Mouse (Mus musculus) ovary, postnatal 36 days (tissue): ENCODE measurements around the gene Stk16.

Source experiments
- DNase-seq: peaks from one replicate; pipeline ENCODE4 v3.0.0; 2022; ENCODE audit warnings: low spot score, mixed read lengths

Stk16 gene

DNA sequence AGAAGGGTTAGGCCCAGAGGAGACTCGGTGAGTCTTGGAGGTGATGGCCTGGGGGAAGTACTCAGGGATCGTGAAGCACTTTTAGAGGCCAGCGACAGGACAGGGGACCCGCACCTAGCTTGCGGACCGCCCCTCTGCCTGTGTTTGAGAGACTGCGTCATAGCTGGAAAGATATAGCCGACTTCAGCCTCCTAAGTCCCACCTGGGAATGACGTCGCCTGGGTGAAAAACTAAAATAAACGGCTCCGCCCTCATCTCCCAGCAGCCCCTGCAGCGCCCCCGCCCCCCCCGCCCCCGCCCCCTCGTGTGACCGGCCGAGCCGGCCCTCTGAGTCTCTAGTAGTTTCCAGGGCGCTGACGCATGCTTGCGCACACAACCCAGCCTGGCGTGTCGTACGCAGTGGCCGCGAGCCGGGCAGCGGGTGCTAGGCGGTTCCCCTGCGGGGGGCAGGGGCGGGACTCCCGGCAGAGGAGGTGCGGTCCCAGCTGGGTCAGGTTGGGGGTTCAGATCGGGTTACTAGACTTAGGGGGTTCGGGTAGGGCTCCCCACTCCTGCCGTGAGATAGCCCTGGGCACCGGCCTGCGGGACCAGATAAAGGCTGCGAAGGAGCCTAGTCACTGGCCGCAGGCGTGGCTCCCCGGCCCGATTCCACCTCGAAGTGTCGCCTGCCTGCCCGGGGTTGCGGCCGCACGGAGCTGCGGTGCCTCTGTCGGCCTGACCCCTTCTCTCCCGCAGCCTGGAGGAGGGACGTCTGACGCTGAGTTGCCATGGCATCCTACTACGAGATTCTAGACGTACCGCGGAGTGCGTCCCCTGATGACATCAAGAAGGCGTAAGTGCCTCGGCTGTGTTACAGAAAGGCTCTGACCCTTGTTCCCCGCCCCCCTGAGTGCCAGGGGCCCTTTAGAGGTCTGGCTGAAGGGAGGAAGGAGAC, 25.7 kb downstream of the Stk16 start, which contains the start of gene Dnajb2:
TSS of gene Dnajb2 (plus strand) at position 290 of the 934 bp plus-strand sequence.
- DNase-seq, result peak; percentile 85

GRCm38 (mm10) chr1:75239591-75239990, 29.0 kb downstream of the Stk16 start:
- no peak for DNase-seq

DNA sequence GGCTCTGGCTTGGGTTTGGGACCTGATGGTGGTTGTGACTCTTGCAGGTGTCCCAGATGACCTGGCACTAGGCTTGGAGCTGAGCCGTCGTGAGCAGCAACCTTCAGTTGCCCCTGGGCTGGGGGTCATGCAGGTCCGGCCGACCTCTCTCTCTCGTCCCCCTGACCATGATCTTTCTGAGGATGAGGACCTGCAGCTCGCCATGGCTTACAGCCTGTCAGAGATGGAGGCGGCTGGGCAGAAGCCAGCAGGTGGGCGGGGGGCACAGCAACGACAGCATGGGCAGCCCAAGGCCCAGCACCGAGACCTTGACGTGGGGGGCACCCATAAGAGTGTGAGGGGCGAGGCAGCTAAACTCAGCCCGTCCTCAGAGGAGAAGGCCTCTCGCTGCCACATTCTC, 32.8 kb downstream of the Stk16 start:
- no peak for DNase-seq

GRCm38 (mm10) chr1:75244175-75244826, 33.7 kb downstream of the Stk16 start:
- DNase-seq, result no peak

DNA sequence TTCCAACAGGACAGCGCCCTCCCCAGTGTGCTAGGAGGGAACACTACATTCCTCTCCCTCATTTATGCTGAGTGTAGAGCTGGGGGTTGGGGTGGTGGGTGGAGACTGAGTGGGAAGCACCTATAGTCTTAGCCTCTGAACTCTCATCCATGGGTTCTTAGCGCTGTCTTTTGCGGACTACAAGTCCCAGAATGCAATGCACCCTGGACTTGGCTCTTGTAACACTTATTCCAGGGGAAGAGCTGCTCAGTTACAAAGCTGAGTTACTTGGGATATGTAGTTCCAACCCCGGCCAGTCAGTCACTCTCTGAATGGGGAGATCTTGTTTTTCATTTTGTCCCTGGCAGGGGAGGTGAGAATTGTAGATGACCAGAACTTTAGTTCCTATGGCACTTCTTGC, 34.2 kb downstream of the Stk16 start:
- DNase-seq, result no peak

DNA sequence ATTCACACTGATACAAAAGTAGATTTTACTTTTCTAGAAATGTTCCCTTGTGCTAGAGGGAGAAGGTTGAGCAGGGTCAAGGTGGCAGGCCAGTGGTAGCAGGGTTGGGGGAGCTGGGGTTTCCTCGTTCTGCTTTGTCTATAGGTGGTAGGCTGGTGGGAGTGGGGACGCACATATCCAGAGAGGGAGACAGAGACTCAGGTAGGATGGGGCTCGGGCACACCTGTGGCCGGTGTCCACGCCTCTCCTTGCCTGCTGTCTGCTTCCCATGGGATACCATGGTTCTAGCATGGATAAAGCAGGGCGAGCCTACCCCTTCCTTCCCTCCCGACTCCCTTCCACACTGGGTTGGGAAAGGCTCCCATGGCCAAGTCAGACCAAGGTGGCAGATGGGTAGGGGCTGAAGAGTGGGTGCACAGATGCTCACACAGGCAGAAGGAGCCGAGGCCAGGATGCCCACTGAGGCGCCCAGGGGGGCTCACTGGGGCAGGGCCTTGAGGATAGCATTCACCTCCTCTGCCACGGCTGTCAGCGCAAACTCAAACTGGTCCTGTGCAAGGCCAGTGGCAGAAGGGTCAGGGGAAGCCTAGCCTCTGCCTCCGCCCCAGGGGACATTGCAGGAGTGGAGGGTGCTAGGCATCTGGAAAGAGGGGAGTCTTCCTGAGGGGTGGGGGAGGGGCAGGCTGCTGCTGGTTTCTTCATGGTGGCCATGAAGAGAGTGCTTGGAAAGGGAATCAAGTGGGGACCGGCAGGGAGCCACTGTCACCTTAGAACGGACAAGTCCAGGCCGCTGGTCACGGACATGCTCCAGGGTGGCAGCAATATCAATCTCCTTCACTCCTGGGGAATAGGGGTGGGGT, 36.7 kb downstream of the Stk16 start:
- no peak for DNase-seq

GRCm38 (mm10) chr1:75248041-75248772, 37.6 kb downstream of the Stk16 start:
- no peak for DNase-seq

DNA sequence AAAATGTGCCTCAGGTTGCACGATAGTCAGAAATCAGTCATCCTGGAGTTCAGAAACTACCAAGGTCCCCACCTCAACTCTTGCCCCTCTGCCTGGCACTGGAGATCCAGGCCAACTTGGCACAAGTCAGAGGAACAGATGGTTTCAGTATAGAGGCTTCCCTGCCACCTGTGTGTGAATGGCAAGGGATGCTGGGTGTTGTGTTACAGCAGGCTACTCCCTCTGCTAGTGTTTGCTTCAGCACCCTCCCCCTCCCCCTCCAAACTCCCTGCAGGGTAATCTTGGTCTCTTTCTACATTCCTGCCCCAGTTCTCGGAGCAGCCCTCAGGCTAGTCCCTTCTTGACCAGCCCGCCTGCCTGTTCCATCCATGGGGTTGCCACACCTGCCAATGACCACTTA, 39.9 kb downstream of the Stk16 start:
- DNase-seq, result no peak

DNA sequence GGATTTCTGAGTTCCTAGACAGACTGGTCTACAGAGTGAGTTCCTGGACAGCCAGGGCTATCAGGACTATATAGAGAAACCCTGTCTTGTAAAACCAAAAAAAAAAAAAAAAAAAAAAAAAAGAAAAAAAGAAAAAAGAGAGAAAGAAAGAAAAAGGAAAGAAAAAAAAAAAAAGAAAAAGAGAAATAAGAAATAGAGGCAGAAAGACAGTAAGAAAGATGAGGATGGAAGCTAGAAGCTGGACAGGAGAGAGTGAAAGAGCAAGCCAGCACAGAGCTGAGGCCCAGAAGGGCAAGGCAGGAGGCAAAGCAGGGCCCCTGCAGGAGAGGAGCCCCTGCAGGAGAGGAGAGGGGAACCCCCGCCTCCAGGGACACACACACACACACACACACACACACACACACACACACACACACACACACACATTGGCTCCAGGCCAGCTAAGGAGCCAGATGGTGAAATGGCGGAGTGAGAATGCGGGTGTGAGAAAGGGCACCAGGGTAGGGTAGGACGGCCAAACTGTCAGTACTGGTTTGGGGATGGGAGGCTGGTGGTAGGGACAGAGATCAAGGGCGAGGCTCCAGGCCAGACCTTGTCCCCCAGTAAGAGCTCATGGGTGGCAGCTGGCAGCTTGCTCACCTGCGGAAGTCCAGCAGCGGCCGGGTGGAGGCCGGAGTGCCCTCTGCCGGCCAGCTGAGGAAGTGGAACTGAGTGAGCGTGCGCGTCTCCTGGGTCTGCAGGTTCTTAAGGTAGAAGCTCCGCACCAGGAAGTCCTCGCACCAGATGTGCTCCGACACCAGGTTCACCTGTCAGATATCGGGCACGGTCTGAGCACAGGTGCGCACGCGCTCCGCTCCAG, 40.7 kb downstream of the Stk16 start:
- DNase-seq, result peak; percentile 80

GRCm38 (mm10) chr1:75252308-75252707, 41.7 kb downstream of the Stk16 start:
- DNase-seq, result no peak

GRCm38 (mm10) chr1:75253029-75253428, 42.4 kb downstream of the Stk16 start:
- DNase-seq, result no peak

- DNase-seq, result peak; percentile 68
Measured at GRCm38 (mm10) chr1:75253849-75254624, 43.4 kb downstream of the Stk16 start.

DNA sequence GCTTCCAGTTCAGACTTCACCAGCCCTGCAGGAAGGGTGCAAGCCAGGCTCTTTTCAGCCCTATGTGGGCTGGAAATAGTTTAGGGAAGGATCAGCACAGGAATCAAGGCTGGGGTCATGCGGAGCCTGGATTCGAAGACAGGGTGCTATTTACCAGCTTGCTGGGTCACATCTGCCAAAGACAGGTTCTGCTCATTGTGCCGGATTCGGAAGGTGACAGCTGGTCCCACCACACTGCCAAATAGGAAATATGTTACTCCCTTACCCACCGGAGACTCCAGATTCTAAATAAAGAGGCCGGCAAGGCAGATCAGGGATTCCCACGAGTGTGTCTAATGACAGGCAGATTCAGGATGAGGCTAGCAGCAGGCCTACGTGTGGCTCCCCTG, 44.0 kb downstream of the Stk16 start:
- no peak for DNase-seq

GRCm38 (mm10) chr1:75255516-75256046, 44.9 kb downstream of the Stk16 start:
- no peak for DNase-seq

- DNase-seq, result no peak
Measured at GRCm38 (mm10) chr1:75261278-75261677, 50.6 kb downstream of the Stk16 start.

GRCm38 (mm10) chr1:75262969-75263951, 52.6 kb downstream of the Stk16 start:
- peak; percentile 60 for DNase-seq

GRCm38 (mm10) chr1:75264091-75264880, 53.6 kb downstream of the Stk16 start, which contains the start of gene Ptprn:
Gene Ptprn, minus strand, starts transcription at chr1:75264502.
- no peak for DNase-seq
